Mouse (Mus musculus) midbrain, embryonic 10.5 days (tissue): ENCODE measurements around the gene Pidd1. TPM values are rescaled to one million over a fixed set of nuclear protein-coding genes. Genes with fewer than 3 reads are reported as not detected.

Experiments used
- DNase-seq: peaks from one replicate; pipeline ENCODE4 v3.0.0-alpha.2; 2017; ENCODE audit warnings: low spot score
- H3K27ac ChIP-seq: fragments of 300-500 bp; sonication (generic); replicated peaks from 2 replicates; pipeline ENCODE4 v1.5.1; 2016; ENCODE audit warnings: mild to moderate bottlenecking
- H3K27me3 ChIP-seq: fragments of 300-500 bp; sonication (generic); 2 replicates; pipeline ENCODE4 v1.6.1; 2016; ENCODE audit warnings: low read depth, mild to moderate bottlenecking; ENCODE audit not compliant: poor library complexity, severe bottlenecking
- H3K36me3 ChIP-seq: fragments of 300-500 bp; sonication (generic); 2 replicates; pipeline ENCODE4 v1.6.1; 2016; ENCODE audit warnings: mild to moderate bottlenecking, moderate library complexity
- H3K4me1 ChIP-seq: fragments of 300-500 bp; sonication (generic); 2 replicates; pipeline ENCODE4 v1.6.1; 2016
- H3K4me3 ChIP-seq: fragments of 300-500 bp; sonication (generic); 2 replicates; pipeline ENCODE4 v1.5.1; 2016; ENCODE audit warnings: mild to moderate bottlenecking, moderate library complexity
- H3K9me3 ChIP-seq: fragments of 300-500 bp; sonication (generic); replicated peaks from 2 replicates; pipeline ENCODE4 v1.6.1; 2016; ENCODE audit warnings: mild to moderate bottlenecking
- WGBS: fragments of 180-500 bp; shearing (Covaris S2); methylation state at CpG from one replicate; pipeline ENCODE4 v1.1.7; 2016; 5-methylcytosine and 5-hydroxymethylcytosine counted together
- polyA plus RNA-seq: library from polyadenylated mRNA; unstranded; fragments of >200 nt; fragmentation: Nextera tagmentation; extraction: Ambion mirVana; gene quantifications from 2 replicates; pipeline ENCODE4 v1.2.1, GENCODE M21; 2016

The Pidd1 gene
- polyA plus RNA-seq, 1 experiment from 2014 or later, result 20.9 TPM

- no peak for DNase-seq
- Histone ChIP-seq H3K4me3 (peak overlapping the region; percentile 73; the same call in 1 of the 2 replicates), H3K27me3 (peaks cover 22% of the 10 kb centered on the region), H3K4me1 (peaks cover 64% of the 10 kb centered on the region), H3K27ac (no peak overlapping the region), H3K9me3 (no peaks in the 10 kb centered on the region), H3K36me3 (peaks cover 41% of the 10 kb centered on the region)
- 92% methylated on average over 18 of the region's 18 CpGs for WGBS
Observed at GRCm38 (mm10) chr7:141469901-141470636, 26.2 kb upstream of the Pidd1 start.

GRCm38 (mm10) chr7:141469352-141469751, 25.5 kb upstream of the Pidd1 start:
- Histone ChIP-seq H3K9me3 (no peaks in the 10 kb centered on the region), H3K4me3 (peak overlapping the region; percentile 73), H3K27ac (peak overlapping the region; percentile 87), H3K36me3 (peaks cover 41% of the 10 kb centered on the region), H3K4me1 (peaks cover 69% of the 10 kb centered on the region), H3K27me3 (peaks cover 29% of the 10 kb centered on the region)
- DNase-seq, result no peak
- 64% methylated on average over 6 of the region's 6 CpGs for WGBS

GRCm38 (mm10) chr7:141468522-141469211, 24.8 kb upstream of the Pidd1 start:
- DNase-seq, result peak; percentile 63
- Histone ChIP-seq H3K4me3 (peak overlapping the region; percentile 73), H3K9me3 (no peaks in the 10 kb centered on the region), H3K27me3 (peaks cover 36% of the 10 kb centered on the region), H3K4me1 (peaks cover 64% of the 10 kb centered on the region), H3K27ac (peak overlapping the region; percentile 87), H3K36me3 (peaks cover 41% of the 10 kb centered on the region)
- WGBS, result 23% methylated on average over 8 of the region's 8 CpGs

GRCm38 (mm10) chr7:141468164-141468521, 24.3 kb upstream of the Pidd1 start:
- DNase-seq, result peak; percentile 35
- peaks cover 59% of the 10 kb centered on the region for H3K4me1 ChIP-seq
- WGBS, result 36% methylated on average over 5 of the region's 5 CpGs

GRCm38 (mm10) chr7:141467230-141468030, 23.6 kb upstream of the Pidd1 start, which contains the start of gene Cd151:
Gene Cd151, plus strand, starts transcription at chr7:141467392.
- DNase-seq, result peak; percentile 82
- H3K4me1 ChIP-seq, result peaks cover 58% of the 10 kb centered on the region
- no peaks in the 10 kb centered on the region for H3K9me3 ChIP-seq
- H3K27ac ChIP-seq, result peak within 1 kb of the TSS; percentile 87
- H3K4me3 ChIP-seq, result peak within 1 kb of the TSS; percentile 73
- H3K27me3 ChIP-seq, result peaks cover 48% of the 10 kb centered on the region
- WGBS, result 1% methylated on average over 52 of the region's 52 CpGs
- H3K36me3 ChIP-seq, result peaks cover 32% of the 10 kb centered on the region

More at GRCm38 (mm10) chr7:141468164-141468521, 24.3 kb upstream of the Pidd1 start:
- peak overlapping the region; percentile 73 for H3K4me3 ChIP-seq
- H3K36me3 ChIP-seq, result peaks cover 37% of the 10 kb centered on the region
- no peaks in the 10 kb centered on the region for H3K9me3 ChIP-seq
- H3K27me3 ChIP-seq, result peaks cover 41% of the 10 kb centered on the region
- peak overlapping the region; percentile 87 for H3K27ac ChIP-seq

- DNase-seq, result no peak
- no peaks in the 10 kb centered on the region for H3K9me3 ChIP-seq
- peaks cover 56% of the 10 kb centered on the region for H3K27me3 ChIP-seq
- H3K4me1 ChIP-seq, result peaks cover 65% of the 10 kb centered on the region
- peak overlapping the region; percentile 87 for H3K27ac ChIP-seq
- peaks cover 25% of the 10 kb centered on the region for H3K36me3 ChIP-seq
- WGBS, result 58% methylated on average over 10 of the region's 10 CpGs
- peak overlapping the region; percentile 73 for H3K4me3 ChIP-seq
Observed at GRCm38 (mm10) chr7:141466607-141467148, 22.9 kb upstream of the Pidd1 start.

GRCm38 (mm10) chr7:141466045-141466394, 22.2 kb upstream of the Pidd1 start:
- no peak overlapping the region for H3K27ac ChIP-seq
- H3K36me3 ChIP-seq, result peaks cover 19% of the 10 kb centered on the region
- H3K9me3 ChIP-seq, result no peaks in the 10 kb centered on the region
- 73% methylated on average over 7 of the region's 7 CpGs for WGBS
- peaks cover 69% of the 10 kb centered on the region for H3K4me1 ChIP-seq
- peaks cover 62% of the 10 kb centered on the region for H3K27me3 ChIP-seq
- no peak overlapping the region; the same call in 1 of the 2 replicates for H3K4me3 ChIP-seq
- DNase-seq, result no peak

GRCm38 (mm10) chr7:141465388-141466044, 21.7 kb upstream of the Pidd1 start:
- Histone ChIP-seq H3K4me1 (peaks cover 69% of the 10 kb centered on the region), H3K4me3 (peak overlapping the region; percentile 40), H3K27me3 (peaks cover 67% of the 10 kb centered on the region)

GRCm38 (mm10) chr7:141464603-141465201, 20.9 kb upstream of the Pidd1 start:
- H3K4me3 ChIP-seq, result peak overlapping the region; percentile 40
- peak; percentile 30 for DNase-seq
- peaks cover 62% of the 10 kb centered on the region for H3K4me1 ChIP-seq
- H3K27me3 ChIP-seq, result peaks cover 75% of the 10 kb centered on the region
- WGBS, result 2% methylated on average over 38 of the region's 38 CpGs
- H3K36me3 ChIP-seq, result peaks cover 7% of the 10 kb centered on the region
- no peaks in the 10 kb centered on the region for H3K9me3 ChIP-seq
- 0 out of 2 replicates have a peak overlapping the region, but pooled peaks have one; percentile 30 for H3K27ac ChIP-seq

More at GRCm38 (mm10) chr7:141465388-141466044, 21.7 kb upstream of the Pidd1 start:
- H3K9me3 ChIP-seq, result no peaks in the 10 kb centered on the region
- peaks cover 14% of the 10 kb centered on the region for H3K36me3 ChIP-seq
- H3K27ac ChIP-seq, result peak overlapping the region; percentile 30; the same call in 1 of the 2 replicates
- DNase-seq, result no peak
- 36% methylated on average over 8 of the region's 10 CpGs for WGBS

- DNase-seq, result no peak
- H3K4me3 ChIP-seq, result peak overlapping the region; percentile 40; the same call in 1 of the 2 replicates
- peaks cover 8% of the 10 kb centered on the region for H3K36me3 ChIP-seq
- H3K9me3 ChIP-seq, result no peaks in the 10 kb centered on the region
- 12% methylated on average over 12 of the region's 12 CpGs for WGBS
- H3K27me3 ChIP-seq, result peaks cover 82% of the 10 kb centered on the region
- H3K4me1 ChIP-seq, result peaks cover 55% of the 10 kb centered on the region
- H3K27ac ChIP-seq, result no peak overlapping the region
Observed at GRCm38 (mm10) chr7:141463824-141464602, 20.2 kb upstream of the Pidd1 start.

GRCm38 (mm10) chr7:141462333-141462821, 18.6 kb upstream of the Pidd1 start:
- Histone ChIP-seq H3K4me1 (peaks cover 43% of the 10 kb centered on the region), H3K4me3 (peak overlapping the region; percentile 55), H3K27ac (no peak overlapping the region), H3K36me3 (peaks cover 12% of the 10 kb centered on the region), H3K9me3 (no peaks in the 10 kb centered on the region), H3K27me3 (peaks cover 90% of the 10 kb centered on the region)
- DNase-seq, result no peak
- 19% methylated on average over 5 of the region's 5 CpGs for WGBS
